Mouse (Mus musculus): ENCODE results near the gene Creg2. TPM values are rescaled to one million over a fixed set of nuclear protein-coding genes. Genes with fewer than 3 reads are reported as not detected.

Creg2 gene
- under 1 TPM; 0.06 to 0.07 TPM for total RNA-seq (2021)
- long read RNA-seq, experiment 1: 0 reads
- long read RNA-seq, experiment 2: 0 reads

DNA sequence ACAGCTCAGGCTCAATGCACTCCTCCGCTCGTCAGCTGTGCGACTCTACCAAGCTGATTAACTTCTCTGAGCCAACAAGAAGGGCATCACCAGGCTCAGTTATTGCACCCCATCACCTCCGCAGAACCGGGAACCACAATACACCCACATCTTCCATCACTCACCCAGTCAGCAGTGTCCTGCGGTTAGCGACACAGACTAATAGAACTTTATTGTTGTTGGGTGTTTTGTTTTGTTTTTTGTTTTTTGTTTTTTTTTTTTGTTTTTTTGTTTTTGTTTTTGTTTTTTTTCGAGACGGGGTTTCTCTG, at the start of gene Creg2:
TSS of gene Creg2 (minus strand) at position 234 of the 308 bp plus-strand sequence.
- intact Hi-C loops (cut with DNase I; ENCODE audit: low total_unique reads): no loop called here
- DNase-seq: no peak

DNA sequence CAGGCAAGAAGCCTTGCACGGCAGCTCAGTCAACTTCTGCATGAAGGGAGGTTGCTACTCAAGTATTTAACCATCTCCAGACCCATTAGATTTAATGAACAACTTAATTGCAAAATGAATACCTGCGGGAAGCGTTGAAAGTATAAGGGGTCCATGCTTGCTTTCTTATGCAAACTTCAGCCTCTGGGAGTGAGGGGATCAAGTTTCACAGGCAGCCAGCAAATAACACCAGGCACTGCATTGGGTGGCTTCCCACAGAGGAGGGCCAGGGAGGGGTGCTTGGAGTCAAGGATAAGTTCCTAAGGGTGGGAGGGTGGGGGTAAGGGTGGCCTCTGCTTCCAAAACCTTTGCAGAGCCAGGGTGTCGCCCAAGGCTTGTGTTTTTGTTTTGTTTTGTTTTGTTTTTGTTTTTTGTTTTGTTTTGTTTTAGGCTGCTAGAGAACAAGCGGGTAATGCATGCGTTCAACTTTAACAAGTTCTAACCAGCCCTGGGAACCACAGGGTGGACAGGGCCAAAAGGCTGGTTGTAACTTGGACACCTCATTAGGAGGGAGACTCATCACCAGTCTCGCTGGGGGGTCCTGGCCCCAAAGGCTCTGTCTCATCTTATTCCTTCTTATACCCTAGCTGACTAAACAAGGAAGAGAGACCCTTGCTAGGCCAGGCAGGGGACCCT, 49.5 kb upstream of the Creg2 start:
- DNase-seq: no peak
- intact Hi-C loops (cut with DNase I; ENCODE audit: low total_unique reads): no loop called here

GRCm38 (mm10) chr1:39698456-39698855, 47.2 kb upstream of the Creg2 start:
- no peak for DNase-seq
- intact Hi-C loops (cut with DNase I; ENCODE audit: low total_unique reads): no loop called here

DNA sequence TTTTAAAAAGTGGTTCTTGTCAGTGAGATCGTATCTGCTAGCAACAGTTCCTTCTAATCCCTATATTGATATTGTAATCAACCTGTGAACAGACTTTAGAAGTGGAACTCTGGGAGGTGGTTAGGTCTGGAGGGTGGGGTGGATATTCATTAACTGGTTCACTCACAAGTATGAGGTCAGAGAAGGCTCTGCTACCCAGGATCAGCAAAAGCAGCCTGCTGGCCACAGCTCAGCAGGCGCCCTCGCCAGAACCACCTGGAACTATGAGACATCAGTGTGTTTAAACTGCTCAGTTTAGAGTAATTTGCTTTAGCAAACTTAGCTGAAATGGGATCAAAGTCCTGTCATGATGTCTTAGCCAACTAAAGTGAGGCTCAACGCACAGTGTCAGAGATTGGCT, 43.9 kb upstream of the Creg2 start:
- intact Hi-C loops (cut with DNase I; ENCODE audit: low total_unique reads): no loop called here
- no peak for DNase-seq

GRCm38 (mm10) chr1:39694756-39695155, 43.5 kb upstream of the Creg2 start:
- DNase-seq: no peak
- intact Hi-C loops (cut with DNase I; ENCODE audit: low total_unique reads): no loop called here

DNA sequence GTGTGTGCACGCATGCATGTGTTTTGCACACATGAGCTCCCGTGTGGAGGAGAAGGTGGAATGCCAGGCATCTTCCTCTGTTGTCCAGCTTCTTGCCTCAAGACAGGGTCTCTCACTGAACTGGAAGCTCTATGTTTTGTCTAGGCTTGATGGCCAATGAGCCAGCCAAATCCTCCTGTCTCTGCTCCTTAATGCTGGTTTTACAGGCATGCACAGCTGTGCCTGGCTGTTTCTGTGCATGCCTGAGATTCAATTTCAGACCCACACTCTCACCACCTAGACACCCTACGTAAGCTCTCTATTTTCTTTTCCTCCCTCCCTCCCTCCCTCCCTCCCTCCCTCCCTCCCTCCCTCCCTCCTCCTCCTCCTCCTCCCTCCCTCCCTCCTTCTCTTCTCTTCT, 40.7 kb upstream of the Creg2 start:
- DNase-seq: no peak

DNA sequence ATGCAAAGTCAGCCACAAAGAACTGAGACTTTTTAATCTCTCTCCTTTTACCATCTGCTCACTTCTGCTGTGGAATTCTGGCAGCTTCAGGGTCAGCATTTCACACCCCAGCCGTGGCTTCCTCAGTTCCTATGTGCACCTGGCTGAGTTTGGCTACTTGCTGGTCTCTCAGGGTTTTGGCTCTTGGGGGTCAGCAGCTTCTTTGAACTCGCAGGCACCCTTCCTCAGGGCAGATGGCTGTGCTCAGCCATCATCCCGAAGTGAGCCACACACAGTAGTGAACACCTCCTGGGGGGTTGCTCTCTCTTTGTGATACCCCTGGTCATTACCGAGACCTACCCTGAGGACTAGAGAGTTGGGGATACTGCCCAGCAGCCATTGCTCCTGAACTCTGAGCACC, 39.8 kb upstream of the Creg2 start:
- intact Hi-C loops (cut with DNase I; ENCODE audit: low total_unique reads): no loop called here
- no peak for DNase-seq

More for the DNA sequence above, 40.7 kb upstream of the Creg2 start:
- intact Hi-C loops (cut with DNase I; ENCODE audit: low total_unique reads): no loop called here

- no peak for DNase-seq
- intact Hi-C loops (cut with DNase I; ENCODE audit: low total_unique reads): loop anchor here (5.0 to 10.0 kb wide), 2 partner anchors 246 to 294 kb away; no protein-coding TSS in a partner anchor
These were observed 37.3 kb upstream of the Creg2 start for GRCm38 (mm10) chr1:39688573-39688972.

GRCm38 (mm10) chr1:39687279-39687678, 36.0 kb upstream of the Creg2 start:
- no peak for DNase-seq
- intact Hi-C loops (cut with DNase I; ENCODE audit: low total_unique reads): loop anchor here (5.0 to 10.0 kb wide), 2 partner anchors 248 to 295 kb away; no protein-coding TSS in a partner anchor

DNA sequence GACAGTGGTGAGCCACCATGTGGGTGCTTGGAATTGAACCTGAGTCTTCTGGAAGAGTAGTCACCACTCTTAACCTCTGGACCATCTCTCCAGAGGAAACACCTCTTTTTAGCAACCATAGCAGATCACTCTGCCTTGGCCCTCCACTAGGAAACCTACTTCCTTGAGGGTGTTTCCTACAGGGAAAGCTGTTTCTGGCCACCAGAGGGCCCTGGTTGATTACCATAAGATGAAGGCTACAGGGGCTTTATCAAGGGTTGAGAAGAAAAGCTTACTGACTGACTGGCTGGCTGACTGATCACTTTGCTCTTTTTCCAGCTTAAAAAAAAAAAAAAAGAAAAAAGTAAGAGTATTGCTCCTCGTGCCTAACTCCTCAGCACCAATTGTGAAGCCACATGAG, 34.6 kb upstream of the Creg2 start:
- intact Hi-C loops (cut with DNase I; ENCODE audit: low total_unique reads): loop anchor here (5.0 to 10.0 kb wide), 2 partner anchors 249 to 296 kb away; no protein-coding TSS in a partner anchor

GRCm38 (mm10) chr1:39681638-39682037, 30.4 kb upstream of the Creg2 start:
- intact Hi-C loops (cut with DNase I; ENCODE audit: low total_unique reads): loop anchor here (10.0 kb wide), 1 partner anchor 253 kb away; no protein-coding TSS in a partner anchor
- DNase-seq: no peak

More for the DNA sequence above, 34.6 kb upstream of the Creg2 start:
- DNase-seq: peak; percentile 81

DNA sequence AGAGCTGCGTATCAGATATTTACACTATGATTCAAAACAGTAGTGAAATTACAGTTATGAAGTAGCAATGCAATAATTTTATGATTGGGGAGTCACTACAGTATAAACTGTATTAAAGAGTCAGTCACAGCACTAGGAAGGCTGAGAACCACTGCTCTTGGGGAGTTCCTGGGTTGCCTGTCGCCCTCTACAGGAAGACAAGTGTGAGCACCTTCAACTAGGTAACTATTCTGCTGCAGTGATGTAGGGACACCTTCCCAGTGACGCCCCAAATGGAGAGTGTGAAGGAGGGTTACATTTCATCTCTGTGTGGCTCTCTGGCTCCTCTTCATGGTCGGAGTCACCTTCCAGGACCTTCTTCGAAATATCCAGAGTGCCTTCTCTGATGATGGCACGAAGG, 29.3 kb upstream of the Creg2 start:
- no peak for DNase-seq
- intact Hi-C loops (cut with DNase I; ENCODE audit: low total_unique reads): loop anchor here (10.0 kb wide), 1 partner anchor 254 kb away; no protein-coding TSS in a partner anchor

- DNase-seq: no peak
- intact Hi-C loops (cut with DNase I; ENCODE audit: low total_unique reads): no loop called here
These were observed 27.6 kb upstream of the Creg2 start for GRCm38 (mm10) chr1:39678883-39679282.

GRCm38 (mm10) chr1:39676221-39676876, 25.1 kb upstream of the Creg2 start:
- DNase-seq: no peak
- intact Hi-C loops (cut with DNase I; ENCODE audit: low total_unique reads): no loop called here

DNA sequence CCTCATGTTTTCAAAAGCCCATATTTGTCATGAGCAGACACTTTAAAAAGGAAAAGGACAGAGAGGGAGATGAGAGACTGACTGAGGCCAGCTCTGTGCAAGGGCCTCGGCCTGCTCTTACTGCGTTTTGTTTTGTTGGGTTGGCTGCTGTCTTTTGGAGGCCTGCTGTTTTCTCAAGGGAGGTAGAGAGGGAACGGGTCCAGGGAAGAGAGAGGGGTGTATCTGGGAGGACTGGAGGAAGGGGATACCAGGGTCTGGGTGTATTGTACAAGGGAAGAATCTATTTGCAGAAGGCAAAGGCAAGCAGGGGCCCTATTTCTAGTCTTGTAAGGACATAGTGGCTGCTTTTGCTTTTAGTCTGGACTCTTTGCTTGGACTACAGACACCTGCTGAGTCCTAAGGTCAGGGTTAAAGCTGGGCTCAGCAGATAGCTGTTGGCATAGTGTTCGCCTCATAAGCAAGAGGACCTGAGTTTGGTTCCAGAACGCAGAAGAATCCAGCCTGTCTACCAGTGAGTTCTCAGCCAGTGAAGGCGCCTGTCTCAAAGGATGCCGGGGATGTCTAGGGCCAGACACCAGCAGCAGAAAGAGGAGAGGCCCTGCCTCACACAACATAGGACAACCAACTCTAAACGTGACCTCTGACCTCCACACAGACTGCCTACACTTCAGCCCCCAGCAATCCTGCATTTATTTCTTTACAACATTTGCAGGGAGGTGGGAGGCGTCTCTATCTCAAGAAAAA, 21.3 kb upstream of the Creg2 start:
- DNase-seq: no peak
- intact Hi-C loops (cut with DNase I; ENCODE audit: low total_unique reads): no loop called here

DNA sequence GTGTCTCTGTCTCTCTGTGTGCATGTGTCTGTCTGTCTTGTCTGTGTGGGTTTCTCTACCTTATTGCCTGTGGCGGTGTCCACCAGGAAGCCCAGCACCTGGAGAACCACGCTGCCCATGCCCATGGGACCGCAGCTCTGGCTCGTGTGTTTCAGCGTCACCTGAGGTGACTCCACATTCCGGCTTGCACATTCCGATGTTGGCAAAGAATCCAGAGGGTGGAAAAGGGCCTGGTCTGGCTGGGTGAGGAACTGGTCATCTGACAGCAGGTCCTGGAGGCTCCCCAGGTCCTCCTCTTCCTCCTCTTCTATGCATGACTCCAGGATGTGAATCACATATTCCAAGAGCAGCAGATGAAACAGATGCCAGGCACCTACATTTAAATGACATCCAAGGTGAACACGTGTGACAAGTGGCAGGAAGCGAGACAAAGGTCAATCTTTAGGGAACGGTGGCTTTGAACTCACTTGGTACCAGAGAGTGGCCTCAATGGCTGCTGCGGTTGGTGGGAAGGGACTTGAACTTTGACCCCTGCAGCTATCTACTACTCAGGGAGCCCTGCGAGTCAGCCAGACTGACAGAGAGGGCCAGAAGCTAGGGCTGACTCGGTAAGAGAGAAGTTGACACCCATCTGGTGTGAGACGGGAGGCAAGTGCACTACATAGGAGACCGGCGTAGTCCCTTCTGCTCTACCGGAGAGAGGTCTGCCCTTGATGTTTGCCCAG, 19.1 kb upstream of the Creg2 start:
- no peak for DNase-seq
- intact Hi-C loops (cut with DNase I; ENCODE audit: low total_unique reads): no loop called here

DNA sequence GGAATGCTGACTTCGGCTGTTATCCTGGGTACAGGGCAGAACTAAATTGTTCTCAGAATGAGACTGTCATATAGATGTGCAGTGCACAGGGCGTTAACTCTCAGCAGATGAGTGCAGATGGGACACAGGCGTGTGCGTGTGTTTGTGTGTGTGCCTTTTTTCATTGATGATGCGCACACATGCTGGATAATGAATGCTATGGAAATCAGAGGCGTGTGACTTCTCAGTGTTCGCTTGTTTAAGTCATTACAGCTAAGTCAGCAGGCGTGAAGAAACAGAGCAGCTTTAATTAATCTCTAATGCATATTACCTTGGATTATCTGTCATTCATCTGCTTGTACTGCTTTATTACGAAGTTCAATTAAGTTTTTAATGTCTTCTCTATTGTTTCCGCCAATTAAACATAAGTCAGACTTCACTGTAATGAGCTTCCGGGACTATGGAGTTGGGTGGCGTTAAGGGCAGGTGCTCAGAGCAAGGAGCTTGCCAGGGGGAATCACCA, 15.5 kb upstream of the Creg2 start:
- DNase-seq: no peak
- intact Hi-C loops (cut with DNase I; ENCODE audit: low total_unique reads): no loop called here

DNA sequence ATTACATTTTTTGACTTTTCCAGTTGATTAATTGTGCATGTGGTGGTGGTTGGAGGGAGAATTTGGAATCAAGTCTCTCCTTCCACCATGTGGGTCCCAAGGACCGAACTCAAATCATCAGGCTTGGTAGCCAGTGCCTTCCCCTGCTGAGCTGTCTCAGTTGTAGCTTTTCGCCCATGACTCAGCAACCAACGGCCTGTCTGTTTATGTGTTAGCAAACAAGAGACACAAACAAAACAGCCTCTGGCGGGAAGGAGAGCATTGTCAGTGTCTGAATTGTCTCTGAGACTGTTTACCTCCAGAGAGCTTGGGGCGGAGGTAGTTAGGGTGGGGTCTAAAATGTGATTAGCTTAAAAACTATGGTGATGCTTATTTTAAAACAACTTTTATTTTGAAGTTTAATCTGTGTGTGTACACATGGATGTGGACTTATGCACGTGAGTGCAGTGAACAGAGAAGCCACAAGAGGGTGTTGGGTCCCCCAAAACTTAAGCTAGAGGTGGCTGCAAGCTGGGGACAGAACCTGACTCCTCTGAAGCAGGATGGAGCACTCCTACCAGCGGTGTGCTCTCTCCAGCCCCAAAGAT, 12.9 kb upstream of the Creg2 start:
- intact Hi-C loops (cut with DNase I; ENCODE audit: low total_unique reads): no loop called here
- DNase-seq: no peak

DNA sequence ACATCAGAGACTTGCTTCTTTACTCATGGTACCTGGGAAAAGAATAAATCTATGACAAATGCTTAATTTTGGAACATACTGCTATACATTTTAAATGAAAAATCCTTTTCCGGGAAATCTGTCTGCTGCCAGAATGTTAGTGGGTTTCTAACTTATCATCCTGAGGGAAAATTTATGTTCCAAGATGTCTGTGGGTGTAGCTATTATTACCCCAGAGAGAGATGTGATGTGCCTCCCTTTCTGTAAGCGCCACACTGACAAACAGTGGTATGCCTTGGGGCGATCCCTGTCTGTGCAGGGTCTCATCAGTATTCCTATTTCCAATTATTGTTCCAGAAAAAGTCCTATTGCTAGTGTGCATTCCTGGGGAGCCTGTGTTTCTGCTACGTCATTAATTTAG, 11.8 kb upstream of the Creg2 start:
- intact Hi-C loops (cut with DNase I; ENCODE audit: low total_unique reads): no loop called here
- no peak for DNase-seq
